Mouse (Mus musculus): ENCODE measurements around the gene Cul9. TPM values are rescaled to one million over a fixed set of nuclear protein-coding genes. Genes with fewer than 3 reads are reported as not detected.
"Not testable (repeated sequence)": the region's sequence is repeated elsewhere in the genome, so short reads cannot be mapped to it uniquely, and the experiment has no call there.

Gene Cul9
- total RNA-seq, 4 experiments from 2014 or later, result 62.1 to 68.2 (median 66.4) TPM

DNA sequence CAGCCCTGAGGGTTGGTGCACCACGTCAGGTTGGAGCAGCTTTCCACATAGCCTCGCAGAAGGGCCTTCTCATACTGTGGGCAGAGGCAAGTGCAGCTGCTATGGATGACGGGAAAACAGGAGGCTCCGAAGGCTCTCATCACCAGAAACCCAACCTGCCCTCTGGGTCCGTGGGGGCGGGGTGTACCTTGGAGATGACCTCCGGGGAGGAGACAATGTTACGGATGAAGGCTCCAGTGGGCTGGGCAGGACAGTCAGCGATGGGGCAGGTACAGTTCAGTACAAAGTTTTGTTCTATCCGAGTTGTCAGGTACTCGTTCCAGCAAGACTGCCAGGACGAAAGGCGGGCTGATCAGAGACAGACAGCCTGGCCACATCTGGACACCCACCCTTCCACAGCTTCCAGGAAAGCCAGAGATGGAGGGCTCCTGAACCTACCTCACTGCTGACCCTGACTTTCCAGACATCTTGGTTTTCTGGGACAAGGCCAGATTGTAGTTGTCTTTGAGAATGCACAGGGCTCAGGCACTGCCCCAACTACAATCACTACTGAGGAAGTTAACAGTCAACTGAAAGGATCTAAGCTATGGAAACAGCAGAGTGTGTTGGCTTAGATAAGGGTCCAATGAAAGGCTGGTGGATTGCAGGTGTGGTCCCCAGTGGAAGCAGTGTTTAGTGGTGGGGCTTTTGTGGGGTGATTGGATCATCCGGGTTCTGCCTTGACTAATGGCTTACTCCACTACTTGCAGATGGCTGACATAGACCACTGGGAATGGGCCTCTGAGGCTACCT is 42.1 kb downstream of the Cul9 start:
- DNase-seq (ENCODE audit: low spot score in 2 of 2), result no peak

DNA sequence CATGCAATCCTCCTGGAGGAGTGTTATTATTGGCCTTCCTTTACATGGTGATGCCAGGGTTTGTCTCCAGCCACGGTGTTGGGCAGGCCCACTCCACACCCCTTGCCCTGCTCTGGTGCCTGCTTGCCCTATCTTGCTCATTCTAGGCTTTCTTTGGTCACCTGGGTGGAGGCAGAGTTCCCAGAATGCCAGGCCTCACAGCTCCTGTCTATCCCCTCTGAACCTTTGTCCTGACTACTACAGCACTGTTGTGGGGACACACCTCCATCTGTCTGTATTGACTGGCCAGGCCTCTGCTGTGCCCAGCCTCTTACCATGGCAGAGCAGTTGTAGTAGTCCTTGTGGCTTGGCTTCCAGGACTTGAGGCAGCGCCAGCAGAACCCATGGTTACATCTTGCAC is 43.4 kb downstream of the Cul9 start:
- DNase-seq (ENCODE audit: low spot score in 2 of 2), result no peak

GRCm38 (mm10) chr17:46497956-46498355 is 48.2 kb downstream of the Cul9 start:
- DNase-seq (ENCODE audit: low spot score in 2 of 2), result no peak

DNA sequence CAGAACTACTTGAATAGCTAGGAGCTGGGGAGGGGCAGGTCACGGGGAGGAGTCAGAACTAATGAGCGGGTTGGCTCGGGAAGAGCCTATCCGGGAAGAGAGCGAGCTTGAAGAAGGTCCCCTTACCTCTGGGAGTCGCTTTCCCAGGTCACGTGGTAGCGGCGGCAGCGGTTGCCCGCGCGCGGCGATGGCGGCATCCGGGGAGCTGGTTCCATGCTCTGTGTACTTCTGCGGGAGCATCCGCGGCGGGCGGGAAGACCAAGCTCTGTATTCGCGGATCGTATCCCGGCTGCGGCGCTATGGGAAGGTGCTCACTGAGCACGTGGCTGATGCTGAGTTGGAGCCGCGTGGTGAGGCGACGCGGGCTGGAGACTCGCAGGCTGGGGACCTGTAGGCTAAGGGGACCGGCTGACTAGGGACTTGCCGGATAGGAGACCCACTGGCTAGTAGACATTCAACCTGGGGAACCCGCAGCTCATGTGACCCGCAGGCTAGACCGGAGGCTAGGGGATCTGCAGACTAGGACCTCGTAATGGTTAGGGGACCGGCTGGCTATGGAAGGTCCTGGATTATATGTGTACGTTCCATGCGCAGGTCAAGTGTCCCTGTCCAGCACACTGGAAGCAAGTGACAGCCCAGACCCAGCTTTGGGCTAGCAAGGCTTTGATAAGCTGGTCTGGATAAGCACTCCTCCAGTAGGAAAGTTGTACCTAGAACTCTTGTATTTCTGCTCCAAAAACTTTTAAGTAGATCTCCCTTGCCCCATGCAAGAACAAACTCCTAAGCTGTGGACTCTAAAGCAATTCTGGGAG is 49.4 kb downstream of the Cul9 start, which contains the start of gene Dnph1:
Gene Dnph1 (plus strand): TSS at position 89 of the 812 bp plus-strand sequence.
- DNase-seq (ENCODE audit: low spot score in 2 of 2), result peak; percentile 49 to 81

GRCm38 (mm10) chr17:46496081-46496480 is 50.1 kb downstream of the Cul9 start:
- DNase-seq (ENCODE audit: low spot score in 2 of 2), result not testable (repeated sequence)

DNA sequence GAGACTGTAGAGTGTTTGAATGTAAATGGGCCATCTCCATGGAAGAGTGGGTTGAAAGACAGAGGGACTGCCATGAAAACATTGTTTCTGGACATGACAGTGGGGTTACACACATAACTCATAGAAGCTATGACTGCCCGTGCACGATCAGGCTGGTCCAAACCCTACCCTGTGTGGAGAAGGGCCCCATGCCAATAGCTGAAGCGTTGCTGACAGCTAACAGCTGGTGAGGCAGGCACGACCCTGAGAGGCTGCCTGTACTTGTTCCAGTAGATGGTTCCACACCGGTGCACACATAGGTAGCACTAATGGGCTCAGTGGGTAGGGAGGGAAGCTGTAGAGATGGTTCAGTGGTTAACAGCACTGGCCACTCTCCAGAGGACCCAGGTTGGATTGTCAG is 50.7 kb downstream of the Cul9 start:
- DNase-seq (ENCODE audit: low spot score in 2 of 2), result no peak

DNA sequence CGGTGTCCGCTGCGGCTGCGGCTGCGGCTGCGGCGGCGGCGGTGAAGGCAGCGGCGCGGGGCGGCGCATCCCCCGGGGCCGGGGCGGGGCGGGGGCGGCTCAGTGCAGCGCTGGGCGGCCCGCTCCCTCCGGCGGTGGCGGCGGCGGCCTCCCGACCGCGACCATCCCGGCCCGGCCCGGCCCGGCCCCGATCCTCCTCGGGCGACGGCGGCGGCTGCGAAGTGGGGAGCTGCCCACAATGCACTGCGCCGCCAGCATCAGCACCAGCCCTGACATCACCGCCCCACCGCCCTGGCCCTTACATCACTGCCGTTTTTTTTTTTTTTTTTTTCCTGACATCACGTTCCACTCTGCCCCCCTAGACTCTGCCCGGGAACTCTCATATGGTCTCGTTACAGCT is 58.8 kb downstream of the Cul9 start, which contains the start of gene Ttbk1:
Gene Ttbk1 (minus strand): TSS at position 245 of the 400 bp plus-strand sequence.
- peak in 1 of 2 experiments; percentile 66 for DNase-seq (ENCODE audit: low spot score in 2 of 2)

DNA sequence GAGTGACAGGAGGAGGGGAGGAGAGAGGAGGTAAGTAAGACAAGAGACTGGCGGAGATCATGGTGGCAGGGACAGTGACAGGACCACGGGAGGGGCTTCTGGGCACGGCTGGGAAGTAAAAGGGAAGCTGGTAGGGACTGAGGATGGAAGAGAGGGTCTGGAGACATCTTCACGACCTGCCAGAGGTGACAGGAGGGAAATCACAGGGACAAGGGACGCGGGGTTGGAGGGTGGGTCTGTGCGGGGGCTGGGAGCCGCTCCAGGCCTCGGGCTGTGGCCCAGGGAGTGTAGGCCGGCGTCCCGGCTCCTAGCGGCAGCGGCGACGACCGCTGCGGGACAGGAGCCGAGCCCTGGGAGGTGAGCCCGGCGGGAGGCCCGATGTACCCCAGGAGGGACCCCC is 59.2 kb downstream of the Cul9 start:
- DNase-seq (ENCODE audit: low spot score in 2 of 2), result no peak

DNA sequence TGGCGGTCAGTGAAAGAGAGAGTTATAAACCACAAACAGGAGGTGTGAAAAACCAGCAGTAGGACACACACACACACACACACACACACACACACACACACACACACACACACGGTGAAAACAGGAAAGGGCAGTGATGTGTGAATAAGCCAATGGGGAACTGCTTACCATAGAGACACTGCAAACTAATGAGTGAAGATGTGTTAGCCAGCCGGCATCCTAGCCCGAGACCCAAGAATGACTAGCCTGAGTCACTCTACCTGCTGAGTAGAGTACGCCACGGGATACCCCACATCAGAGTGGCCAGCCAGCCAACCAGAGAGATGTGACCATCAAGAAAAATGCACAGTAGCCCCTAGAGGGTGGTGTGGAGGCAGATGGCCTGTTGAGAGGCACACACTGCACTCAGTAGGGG is 61.7 kb downstream of the Cul9 start:
- no peak for DNase-seq (ENCODE audit: low spot score in 2 of 2)

DNA sequence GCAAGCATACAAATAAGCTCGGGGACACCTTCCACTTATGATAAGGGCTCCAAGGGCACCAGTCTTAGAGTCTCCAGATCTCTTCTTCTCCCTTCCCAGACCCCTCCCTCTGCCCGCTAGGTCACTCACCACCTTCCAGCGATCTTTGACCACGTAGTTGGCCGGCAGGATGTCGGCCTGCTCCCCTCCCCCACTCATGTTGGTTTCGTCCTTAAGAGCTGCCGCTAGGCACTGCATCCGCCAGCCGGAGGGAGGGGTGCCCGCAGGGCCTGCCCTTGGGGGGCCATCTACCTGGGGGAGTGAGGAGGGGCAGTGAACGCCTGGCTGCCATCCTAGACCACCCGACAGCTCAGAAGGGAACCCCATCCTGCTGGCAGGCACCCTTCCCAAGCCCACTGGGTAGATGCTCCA is 62.2 kb downstream of the Cul9 start:
- no peak for DNase-seq (ENCODE audit: low spot score in 2 of 2)

DNA sequence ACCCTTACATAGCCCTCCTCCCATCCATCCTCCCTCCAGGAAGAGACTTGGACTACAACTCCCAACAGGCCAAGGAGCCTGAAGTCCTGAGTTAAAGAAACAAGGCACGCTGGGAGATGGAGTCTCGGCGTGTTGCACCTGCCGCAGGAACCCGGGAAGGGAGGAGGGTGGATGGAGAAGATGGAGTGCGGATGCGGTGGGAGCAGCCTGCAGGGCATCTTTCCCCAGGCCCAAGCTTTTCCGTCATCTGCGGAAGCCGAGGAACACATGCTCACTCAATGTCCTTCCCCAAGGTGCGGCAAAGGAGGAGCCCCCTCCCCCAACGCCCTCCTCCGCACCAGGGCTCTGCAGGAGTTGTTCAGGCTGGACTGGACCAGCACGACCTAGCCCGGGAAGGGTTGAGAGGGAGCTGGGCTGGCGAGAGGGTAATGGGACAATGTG is 62.6 kb downstream of the Cul9 start:
- DNase-seq (ENCODE audit: low spot score in 2 of 2), result peak; percentile 41 to 53

DNA sequence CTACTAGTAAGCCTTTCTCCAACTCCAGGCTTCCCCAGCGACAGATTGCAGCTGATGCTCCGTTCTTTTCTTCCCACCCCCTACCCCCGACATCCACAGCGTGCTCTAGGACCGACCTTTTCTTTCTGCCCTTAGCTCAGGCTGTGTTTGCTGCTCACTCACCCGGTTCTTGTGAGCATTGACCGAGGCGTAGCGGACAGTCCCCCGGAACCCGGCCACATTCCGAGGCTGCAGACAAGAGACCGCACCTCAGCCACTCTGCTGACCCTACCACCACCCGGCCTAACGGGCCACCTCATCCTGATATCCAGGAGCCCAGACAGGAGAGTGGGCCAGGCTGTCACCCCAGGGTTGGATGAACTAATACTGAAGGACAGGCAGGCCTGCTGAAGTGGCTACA is 68.9 kb downstream of the Cul9 start:
- DNase-seq (ENCODE audit: low spot score in 2 of 2), result no peak

DNA sequence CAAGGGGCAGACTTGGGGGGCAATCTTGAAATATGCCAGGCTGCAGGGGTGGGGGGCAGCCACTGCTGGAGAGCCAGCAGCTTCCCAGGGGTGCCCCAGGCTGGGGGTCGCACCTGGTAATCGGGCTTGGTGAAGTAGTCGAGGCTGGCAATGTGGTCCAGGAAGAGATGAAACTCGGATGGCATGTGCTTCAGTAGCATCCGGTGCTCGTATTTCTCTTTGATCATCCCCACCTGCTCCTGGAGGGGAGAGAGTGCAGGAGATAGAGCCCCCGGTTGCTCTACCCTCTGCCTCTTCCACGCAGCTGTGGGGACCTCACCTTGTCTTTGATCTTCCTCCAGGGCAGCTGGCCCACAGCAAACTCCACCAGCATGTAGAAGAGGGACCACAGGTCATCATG is 69.6 kb downstream of the Cul9 start:
- no peak for DNase-seq (ENCODE audit: low spot score in 2 of 2)

- no peak for DNase-seq (ENCODE audit: low spot score in 2 of 2)
Measured at GRCm38 (mm10) chr17:46467830-46468229, 78.4 kb downstream of the Cul9 start.

GRCm38 (mm10) chr17:46462226-46462625 is 84.0 kb downstream of the Cul9 start:
- DNase-seq (ENCODE audit: low spot score in 2 of 2), result no peak

DNA sequence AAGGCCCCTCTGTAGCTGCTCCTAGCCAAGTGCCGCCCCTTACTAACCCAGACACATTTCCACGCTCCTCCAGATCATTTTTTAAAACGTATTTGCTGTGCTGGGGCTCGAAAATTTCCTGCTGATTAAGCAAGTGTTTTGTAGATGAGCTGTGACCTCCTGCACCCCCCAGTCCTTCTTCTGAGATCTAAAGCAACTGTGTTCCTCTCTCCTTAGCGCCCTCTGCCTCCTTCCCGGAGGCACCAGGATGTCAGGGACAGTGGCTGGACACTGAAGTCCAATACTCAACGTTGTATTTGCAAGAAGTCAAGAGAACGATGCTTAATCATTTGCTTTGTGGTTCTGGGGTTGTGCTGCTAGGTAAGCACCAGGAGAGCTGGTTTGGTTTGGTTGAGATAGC is 84.8 kb downstream of the Cul9 start:
- no peak for DNase-seq (ENCODE audit: low spot score in 2 of 2)

DNA sequence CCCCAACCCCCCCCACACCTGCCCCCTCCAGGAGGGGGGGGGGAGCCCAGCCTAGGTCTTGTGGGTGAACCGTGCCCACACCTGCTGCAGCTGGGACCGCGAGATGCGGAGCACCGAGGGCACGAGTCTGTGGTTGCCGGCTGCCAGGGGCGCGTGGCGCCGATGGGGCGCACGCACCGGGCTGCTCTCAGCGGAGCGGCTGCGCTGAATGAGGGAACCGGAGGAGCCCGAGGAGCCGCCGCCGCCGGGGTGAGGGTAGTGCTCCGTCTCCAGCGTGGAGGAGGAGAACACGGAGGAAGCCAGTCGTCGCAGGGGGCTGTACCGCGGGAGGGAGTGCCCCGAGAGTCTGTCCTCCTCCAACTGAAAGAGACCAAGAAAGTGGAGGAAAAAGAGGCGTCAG is 85.5 kb downstream of the Cul9 start:
- no peak for DNase-seq (ENCODE audit: low spot score in 2 of 2)

GRCm38 (mm10) chr17:46458439-46458838 is 87.7 kb downstream of the Cul9 start:
- no peak for DNase-seq (ENCODE audit: low spot score in 2 of 2)

DNA sequence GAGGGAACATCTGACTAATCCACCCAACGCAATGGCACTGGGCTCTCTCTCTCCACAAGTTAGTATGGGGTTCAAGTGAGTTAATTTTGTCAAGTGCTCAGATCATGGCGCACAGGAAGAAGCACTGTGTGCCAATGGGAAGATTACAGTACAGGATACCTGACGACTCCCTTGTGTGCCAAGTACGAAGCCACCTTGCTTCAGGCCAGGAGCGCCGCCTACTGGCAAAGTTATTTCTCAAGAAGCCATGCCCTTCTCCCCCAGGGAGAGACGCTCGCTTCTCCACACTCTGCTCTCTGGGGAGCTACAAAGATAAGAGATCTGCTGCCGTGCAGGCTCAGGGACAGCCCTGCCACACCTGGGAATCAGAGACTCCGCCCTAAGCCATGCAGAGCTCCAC is 88.4 kb downstream of the Cul9 start:
- no peak for DNase-seq (ENCODE audit: low spot score in 2 of 2)

DNA sequence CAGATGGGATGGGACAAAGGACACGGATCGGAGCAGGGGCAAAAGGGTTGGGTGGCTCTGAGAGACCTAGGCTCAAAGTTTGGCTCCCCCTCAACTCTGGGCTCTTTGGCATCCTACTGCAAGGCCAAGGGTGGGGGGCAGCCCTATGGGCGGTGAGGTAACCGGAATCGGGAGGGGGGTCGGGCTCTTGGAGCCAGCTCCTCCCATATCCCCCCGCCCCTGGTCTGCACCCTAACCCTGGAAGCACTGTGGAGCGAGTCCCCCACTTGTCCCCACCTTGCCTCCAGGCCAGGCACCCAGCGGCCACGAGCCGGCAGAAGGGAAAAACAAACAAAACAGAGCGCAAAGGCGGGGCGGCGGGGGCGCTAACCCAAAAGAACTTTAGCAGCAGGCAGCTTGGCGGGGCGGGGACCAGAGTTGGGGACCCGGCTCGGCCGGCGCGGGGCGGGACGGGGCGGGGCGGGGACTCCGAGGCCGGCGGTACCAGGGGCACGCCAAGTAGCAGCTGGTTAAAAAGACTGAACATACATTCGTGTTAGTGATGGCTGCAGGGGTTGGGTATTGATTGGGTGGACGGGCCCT is 91.0 kb downstream of the Cul9 start:
- no peak for DNase-seq (ENCODE audit: low spot score in 2 of 2)

- no peak for DNase-seq (ENCODE audit: low spot score in 2 of 2)
Measured at GRCm38 (mm10) chr17:46454539-46454938, 91.6 kb downstream of the Cul9 start.

- no peak for DNase-seq (ENCODE audit: low spot score in 2 of 2)
Measured at GRCm38 (mm10) chr17:46453970-46454411, 92.2 kb downstream of the Cul9 start.
